Mouse (Mus musculus): Measurements from ENCODE around the gene 5430419D17Rik.

5430419D17Rik gene

DNA sequence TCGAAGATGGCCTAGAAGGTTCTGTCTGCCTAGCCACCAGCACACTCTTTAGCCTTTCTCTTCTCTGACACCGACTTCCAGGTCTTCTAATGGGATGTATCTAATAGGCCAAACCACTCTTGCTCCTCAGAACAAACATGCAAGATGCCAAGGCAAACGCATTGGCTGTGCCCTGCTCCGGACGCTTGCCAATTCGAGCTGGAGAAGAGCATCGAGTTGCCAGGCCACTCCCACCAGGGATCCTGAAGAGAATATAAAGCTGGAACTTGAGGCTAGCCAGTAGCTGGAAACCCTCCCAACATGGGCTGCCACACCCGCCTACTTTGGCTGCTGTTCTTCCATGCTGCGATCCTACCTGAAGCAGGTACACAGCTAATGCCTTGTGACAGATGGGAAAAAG, at the start of gene 5430419D17Rik:
Gene 5430419D17Rik, plus strand, starts transcription at position 282 of the 400 bp plus-strand sequence.
- DNase-seq: no peak

DNA sequence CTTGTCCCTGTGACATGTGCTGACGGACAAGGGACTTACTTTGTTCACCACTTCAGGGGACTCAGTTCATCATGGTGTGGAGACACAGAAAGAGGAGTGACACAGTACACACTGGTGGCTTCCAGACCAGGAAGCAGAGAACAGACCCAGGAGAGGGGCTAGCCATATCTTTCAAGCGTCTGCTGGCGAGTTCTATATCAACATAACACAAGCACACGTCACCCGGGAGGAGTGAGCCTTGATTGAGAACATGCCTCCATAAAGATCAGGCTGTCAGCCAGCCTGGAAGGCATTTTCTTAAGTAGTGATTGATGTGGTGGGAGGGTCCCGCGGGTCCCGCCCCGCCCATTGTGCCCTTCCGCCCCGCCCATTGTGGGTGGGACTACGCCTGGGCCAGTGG, 44.2 kb upstream of the 5430419D17Rik start:
- no peak for DNase-seq

DNA sequence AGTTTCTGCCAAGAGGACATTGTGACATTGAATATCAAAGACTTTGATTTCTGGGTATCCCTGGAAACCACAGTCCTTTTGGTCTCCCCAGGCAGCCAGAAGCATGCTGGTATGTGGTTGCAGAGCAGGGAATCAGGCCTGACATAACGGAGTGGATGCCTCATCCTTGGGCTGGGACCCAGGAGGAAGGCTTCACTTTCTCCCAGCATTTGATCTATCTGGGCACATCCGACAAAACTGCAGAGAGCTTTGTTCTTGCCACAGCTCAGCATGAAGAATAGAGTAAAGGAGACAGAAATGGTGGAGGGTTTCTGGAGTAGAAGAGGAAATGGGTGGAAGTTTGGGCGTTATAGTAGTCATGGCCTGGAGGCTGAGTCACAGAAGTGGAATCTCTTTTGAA, 41.0 kb upstream of the 5430419D17Rik start:
- no peak for DNase-seq

DNA sequence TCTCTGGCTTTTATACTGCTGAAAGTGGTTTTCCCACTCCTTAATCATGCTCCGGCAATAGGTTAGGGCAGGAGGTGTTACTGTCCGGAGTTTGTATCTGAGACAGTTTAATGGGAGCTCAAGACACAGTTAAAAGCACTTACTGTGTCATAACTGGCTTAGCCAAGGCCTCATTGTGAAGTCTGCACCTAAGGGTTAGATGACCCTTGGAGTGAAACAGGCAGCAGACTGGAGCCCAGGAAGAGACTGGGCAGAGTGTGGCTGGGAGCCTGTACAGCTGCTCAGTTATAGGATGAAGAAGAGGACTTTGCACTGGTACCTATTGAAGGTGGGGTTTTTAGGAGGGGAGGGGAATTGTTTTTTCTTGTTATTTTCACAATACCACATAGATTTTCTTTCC, 28.0 kb upstream of the 5430419D17Rik start, which contains the start of gene 4933402N03Rik:
Gene 4933402N03Rik, minus strand, starts transcription at position 101 of the 400 bp plus-strand sequence.
- no peak for DNase-seq

DNA sequence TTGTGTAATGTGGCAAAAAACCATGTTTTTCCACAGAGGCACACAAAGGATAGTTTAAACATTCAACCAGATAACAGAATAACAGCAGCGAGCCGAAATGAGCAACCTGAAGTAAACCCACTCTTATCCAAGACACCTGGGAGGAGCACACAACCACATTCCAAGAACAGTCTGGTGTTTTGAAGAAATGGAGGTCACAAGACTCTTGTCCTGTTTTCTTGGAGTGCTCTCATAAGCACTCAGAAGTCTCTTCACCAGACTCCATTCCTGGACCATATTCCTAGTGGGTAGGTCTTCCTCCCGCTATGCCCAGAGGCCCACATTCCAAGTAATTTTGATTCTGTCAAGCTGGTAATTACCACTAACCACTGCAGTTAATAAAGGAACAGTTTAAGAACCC, 24.0 kb upstream of the 5430419D17Rik start:
- DNase-seq: no peak

DNA sequence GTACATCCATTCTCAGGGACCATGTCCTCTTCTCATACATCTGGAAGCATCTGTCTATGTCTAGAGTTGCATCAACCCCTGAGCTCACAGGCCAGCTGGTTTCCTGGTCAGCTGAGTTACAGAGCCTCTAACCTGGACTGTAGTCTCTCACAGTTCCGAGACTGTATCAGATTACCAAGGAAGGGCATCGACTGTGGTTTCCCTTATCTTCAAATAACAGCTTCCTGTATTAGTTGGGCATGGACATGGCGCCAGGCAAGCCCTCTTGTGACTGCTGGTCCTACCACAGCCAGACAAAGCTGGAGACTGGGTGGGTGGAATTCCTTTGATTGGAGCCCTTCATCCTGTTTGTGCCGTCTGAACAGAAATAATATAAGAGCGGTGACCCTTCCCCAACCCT, 21.2 kb upstream of the 5430419D17Rik start:
- DNase-seq: peak in 1 of 2 experiments; percentile 5

DNA sequence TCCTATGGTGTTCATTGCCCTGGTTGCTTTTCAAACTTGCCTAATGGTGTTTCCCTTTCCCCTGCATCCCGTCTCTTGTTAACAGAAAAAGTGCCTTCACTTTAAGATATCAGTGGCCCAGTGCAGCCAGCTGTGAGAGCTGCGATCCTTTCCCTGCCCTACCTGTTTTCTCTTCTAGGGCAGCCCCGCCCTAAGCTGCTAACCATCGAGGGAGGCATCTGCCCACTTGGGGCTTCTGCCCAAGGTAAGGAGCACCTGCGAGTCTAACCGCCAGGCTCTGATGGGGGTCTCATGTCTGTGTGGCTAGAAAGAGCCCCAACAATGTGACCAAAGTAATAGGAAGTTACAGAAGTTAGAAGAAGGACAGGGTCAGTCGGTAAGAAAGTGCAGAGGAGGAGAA, 12.0 kb upstream of the 5430419D17Rik start:
- no peak for DNase-seq

DNA sequence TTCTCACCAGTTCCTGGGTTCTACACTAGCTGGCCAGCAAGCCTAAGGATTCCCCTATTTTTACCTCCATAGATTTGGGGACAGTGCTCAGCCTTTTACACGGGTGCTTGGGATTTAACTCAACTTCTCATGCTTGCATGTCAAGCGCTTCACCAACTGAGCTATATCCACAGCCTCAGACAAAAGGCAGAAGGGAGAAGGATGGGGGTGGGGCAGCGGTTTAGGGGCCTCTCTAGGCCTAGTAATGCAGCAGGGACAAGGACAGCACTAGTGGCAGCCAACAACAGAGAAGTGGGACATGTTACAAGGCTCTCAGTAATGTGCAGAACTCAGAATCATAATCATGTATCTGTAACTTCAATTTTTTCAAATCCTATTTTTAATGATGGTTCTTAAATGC, 6.4 kb upstream of the 5430419D17Rik start:
- DNase-seq: no peak

DNA sequence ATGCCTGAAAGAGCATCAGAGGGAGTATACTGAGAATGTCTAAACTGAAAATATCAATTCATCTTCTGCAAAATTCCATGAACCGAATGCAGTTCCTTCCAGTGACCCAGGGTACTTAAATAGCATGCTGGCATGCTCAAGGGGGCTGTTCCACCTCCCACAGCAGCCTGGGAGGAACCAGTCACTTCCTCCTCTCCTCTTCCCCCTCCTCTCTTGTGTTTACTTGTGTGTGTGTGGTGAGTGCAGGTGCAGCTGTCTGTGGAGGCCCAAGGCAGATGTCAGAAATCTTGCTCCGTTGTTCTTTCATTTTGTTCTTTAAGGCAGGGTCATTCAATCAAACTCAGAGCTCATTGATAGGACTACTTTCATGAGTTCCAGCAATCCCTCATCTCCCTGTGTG, 5.1 kb upstream of the 5430419D17Rik start:
- no peak for DNase-seq

DNA sequence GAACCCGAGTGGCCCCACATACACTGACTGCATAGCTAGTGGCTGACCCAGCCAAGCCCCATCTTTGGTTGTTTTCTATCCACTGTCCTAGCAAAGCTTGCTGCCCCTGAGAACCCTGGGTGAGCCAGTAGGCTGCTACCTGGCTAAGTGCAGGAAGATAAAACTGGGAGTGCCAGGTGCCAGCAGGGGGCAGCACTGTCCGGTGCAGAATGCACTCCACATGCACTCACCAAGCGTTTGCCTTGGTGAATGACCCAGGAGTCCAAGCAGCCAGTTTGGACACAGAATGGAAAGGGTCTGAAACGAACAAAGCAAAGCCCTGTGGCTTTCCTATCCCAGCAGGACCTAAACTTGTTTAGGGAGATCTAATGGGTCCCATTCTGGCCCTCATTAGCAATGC, 8.5 kb downstream of the 5430419D17Rik start:
- DNase-seq: peak; percentile 13 to 48

DNA sequence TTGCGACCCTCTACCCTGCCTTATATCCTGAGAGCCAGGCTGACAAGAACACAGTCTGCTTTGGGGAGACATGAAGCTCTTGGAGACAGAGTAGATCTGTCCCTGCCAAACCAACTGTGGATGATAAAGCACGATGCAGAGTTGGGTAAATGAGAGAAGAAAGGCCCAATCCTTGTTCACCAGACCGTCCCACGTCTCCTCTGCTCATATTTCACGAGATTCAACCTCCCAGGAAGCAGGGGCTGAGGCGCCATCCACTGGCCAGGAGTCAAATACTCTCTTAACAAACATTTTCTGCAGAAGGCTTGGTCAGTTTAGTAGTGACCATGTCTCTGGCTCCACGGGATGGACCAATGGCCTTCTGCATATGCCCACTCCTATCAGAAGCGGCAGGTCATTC, 10.1 kb downstream of the 5430419D17Rik start:
- DNase-seq: no peak

DNA sequence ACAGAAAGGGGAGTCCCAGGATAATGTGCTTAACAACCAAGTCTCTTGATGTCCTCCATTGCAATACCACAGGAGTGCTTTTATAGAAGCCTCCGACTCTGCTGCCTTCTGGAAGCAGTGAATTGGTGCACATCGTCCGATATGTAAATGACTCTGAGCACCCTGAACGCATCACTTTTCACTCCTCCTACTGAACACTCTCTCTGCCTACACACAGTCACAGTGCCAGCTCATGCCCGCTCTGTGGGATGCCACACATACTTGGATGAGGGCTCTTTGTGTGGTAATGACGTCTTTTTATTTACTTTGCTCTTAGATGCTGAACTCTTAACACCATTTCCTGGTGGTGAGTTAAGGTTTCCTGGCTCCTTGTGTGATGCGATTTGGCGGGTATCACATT, 12.8 kb downstream of the 5430419D17Rik start:
- DNase-seq: peak; percentile 20 to 53

DNA sequence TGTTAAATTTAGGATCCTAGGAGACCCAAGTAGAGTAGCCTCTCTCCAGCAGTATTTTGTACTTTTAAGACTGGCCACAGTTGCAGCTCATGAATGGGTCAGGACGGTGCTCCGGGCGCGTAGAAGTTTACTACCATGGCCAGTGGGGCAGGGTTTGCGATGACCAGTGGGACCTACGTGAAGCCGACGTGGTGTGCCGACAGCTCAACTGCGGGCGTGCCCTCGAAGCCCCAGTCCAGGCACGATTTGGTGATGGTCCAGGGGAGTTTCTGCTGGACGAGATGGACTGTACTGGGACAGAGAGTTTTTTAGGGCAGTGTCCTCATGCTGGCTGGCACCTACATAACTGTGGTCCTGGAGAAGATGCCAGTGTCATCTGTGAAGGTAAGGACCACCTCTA, 13.8 kb downstream of the 5430419D17Rik start:
- DNase-seq: no peak

DNA sequence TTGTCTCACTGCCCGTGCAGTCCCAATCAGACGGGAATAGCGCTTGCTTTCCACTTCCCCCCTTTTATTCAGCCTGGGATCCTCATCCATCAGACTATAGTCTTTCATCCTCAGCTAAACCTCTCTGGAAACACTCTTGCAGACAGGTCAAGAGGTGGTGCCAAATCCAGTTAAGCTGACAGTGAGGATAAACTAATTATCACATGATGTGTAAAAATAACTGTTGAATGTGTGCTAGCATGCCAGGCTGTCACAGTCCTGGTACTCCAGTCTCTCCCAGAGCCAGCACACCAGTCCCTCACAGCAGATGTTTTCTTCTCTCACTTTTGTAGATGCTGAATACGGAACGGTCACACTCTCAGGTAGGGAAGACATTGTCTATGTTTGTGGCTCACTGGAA, 48.9 kb downstream of the 5430419D17Rik start:
- DNase-seq: no peak

DNA sequence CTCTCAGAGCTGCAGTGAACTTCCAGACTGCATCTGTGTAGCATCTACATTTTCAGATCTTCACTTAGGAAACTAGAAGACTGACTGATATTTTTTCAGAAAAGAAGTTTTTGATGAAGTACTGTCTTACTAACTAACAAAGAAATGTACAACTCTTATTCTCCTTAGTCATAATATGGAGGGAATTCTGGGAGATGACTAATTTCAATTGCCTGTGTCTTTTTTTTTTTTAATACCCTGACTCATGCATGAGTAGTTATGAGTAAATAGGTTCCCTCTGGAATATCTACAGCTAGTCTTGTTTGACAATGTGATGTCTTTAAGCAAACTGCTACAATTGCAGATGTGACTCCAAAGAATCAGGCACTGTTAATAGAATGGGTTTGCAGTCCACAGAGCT, 61.9 kb downstream of the 5430419D17Rik start:
- DNase-seq: no peak

DNA sequence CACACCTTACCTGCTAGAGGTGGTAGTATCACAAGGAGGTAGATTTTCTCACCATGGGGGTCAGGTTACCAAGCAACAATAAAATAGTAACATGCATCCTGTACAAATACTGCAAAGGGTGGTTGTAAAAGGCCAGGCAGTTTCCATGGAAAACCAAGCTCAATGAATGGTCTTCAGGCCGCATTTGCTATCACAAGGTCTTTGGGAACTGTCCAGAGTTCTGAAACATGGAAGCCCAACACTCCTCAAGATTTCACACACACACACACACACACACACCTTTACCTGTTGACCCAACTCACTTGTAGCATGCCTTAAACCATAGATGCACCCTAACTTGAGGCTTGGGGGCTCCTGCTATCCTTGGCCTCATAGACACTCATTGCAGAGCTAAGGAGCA, 70.8 kb downstream of the 5430419D17Rik start:
- no peak for DNase-seq

DNA sequence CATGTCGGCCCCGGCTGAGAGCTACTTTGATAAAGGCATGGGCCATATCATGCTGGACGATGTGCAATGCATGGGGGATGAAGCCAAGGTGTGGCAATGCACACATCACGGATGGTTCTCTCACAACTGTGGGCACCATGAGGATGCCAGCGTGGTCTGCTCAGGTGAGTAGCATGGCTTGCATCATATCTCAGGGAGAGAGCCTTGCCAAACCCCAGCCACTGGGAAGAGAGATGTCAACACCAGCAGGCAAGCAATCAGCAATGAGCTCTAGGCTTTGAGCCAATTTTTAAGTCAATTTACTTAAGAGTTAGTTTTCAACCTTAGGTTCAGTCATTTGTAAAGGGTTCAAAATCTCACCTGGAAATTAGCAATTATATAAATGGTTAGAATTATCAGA, 82.6 kb downstream of the 5430419D17Rik start:
- peak; percentile 4 to 38 for DNase-seq

DNA sequence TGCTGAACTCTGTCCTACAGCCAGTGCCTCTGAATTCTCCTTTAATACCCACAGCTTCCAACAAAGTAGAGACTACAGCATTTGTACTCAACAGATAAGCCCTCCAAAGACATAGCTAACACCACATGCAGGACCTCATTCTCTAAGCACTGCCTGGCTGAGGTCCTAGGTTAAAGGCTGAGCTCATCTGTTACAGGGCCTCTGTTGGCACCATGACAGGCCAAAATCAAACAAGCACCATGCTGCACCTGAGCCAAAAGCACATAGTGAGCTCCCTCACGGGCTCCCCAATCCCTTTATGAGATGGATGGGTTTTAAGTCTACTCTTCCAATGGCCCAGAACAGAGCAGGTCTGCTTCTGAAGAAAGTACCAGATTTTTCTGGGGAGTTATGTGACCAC, 83.1 kb downstream of the 5430419D17Rik start:
- no peak for DNase-seq

DNA sequence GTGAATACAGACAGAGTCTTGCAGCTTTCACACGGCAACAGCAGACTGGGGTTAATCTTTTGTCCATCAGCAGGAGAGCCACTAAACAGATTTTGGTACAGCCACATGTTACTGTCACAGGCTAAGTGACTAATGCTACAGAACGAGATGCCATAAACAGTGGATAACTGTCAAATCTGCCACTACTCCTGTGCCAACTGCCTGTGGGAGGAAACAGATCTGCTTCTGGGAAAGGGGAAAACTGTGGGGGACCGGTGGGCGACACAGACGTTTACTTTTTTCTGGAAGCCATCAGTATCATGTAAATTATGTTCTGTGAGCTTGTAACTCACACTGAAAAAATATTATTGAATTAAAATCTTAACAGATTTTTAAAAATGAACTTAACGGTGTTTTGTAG, 86.7 kb downstream of the 5430419D17Rik start:
- no peak for DNase-seq

DNA sequence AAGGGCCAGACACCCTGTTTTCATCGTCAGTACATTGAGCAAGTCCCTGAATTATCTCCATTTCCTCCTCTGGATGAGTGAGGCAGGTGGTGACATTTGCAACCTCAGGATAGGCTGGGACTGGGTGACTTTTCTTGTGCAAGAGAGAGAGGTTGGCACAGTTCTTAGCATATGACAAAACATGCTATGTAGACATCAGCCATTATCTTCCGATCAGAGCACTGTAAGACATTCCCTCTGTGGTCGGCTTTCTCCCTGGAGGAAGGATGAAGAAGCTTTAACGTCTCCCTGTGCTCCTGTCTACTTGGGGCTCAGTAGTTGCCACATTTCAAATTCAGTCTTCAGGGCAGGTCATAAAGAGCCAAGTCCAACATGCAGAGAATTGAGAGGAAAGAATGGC, 90.0 kb downstream of the 5430419D17Rik start:
- no peak for DNase-seq

DNA sequence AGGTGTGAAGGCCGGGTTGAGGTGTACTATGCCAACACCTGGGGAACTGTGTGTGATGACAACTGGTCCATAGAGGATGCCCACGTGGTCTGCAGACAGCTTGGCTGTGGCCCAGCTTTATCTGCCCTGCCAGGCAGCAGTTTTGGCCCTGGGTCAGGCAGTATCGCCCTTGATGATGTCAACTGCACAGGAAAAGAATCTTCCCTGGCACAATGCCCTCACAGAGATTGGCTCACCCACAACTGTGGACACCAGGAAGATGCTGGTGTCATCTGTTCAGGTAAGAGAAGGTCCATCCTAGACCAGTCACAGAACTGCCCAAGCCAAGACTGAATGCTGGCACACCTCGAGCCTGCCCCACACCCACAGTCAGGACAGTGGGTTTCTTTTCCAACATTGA, 91.6 kb downstream of the 5430419D17Rik start:
- DNase-seq: no peak

DNA sequence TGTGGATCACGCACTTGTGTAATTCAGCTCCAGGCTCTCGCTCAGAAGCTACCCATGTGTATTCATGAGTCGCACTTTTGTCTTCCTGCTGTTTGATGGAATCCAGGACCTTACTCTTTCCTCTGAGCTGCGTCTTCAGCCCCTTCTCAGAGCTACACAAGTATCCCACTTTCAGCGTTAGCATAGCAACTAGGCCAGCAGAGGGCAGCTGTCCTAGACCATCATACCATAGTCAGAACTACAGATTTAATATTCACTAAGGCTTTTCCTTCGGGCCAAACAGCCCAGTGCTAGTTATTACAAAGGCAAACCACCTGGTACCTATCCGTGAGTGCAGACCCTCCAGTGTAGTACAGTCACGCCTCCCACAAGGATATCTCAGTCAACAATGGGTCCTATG, 122.9 kb downstream of the 5430419D17Rik start:
- DNase-seq: no peak

DNA sequence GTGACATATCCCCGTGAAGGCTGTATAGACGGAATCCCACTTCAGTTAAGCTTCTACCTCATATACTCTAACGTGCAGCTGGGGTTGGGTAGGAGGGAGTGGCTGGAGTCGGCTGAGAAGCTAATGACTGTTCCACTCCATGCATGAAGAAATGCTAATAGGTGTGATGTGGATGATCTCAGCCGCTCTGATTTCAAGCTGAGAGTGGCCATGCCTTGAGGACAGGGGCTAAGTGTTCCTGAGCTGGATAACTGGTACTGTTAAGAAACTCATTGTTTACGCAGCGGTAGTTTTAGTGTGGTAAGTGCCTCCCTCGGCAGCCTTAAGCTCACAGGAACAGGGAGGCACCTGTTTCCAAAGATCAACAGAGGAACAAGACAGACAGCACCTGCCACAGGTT, 129.1 kb downstream of the 5430419D17Rik start:
- DNase-seq: peak; percentile 18 to 58

DNA sequence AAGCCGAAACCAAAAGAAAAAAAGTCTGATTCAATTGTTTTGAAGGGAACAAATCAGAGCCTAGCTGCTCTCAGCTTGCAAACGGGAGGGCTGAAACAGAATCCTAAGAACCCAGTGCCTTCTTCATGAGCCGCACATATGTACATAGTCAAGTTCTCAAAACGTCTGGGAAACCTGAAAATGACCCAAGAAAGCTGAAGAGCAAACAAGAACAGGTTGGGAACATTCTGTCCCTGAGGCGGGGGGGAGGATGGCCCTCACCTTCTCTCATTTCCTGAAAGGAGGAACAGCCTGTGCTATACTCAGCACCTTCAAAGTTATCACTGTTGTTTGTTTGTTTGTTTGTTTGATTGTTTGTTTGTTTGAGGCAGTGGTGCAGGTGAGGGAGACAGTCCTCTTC, 132.5 kb downstream of the 5430419D17Rik start:
- no peak for DNase-seq

DNA sequence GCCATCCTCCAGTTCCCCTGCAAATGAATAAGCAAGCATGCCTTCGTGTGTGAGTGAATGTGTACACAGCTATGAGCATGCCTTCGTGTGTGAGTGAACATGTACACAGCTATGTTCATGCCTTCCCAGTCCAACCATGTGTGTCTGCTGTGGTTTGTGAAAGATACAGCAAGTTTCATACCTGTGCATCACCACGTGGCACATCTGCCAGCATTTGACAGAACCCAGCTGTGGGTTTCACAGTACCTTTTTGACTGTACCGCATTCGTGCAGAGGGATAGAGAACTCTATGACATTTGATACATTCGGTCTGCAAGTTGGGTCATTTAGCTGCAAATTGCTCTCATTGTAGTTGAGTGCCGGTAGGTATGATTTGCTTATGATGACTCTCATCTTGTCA, 140.3 kb downstream of the 5430419D17Rik start:
- no peak for DNase-seq

DNA sequence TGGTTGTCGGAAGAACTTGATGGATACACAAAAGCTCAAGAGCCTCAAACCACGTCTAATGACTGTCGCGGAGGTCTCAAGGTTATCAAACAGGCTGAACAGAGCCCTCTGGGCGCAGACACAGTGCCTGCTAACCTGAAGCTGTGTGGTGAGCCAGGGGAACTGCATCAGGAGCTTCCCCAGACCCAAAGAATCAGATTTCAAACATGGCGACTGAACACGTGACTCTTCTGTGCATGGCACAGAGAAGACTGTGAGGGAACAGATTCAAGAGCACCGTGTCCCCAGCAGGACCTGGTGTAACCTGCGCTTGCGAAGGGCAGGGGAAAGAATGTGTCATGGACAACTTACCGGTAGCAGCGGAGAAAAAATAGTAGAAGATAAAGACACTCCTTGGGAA, 143.4 kb downstream of the 5430419D17Rik start:
- no peak for DNase-seq

Data from lung, adult 18-20 months (tissue).